Mouse (Mus musculus) spleen, postnatal 10 days (tissue): ENCODE results near the gene Sppl2b.
"Not testable (repeated sequence)": the region's sequence is repeated elsewhere in the genome, so short reads cannot be mapped to it uniquely, and the experiment has no call there.

Source experiments
- DNase-seq, 2 experiments: peaks; one replicate each; pipeline ENCODE4 v3.0.0; 2021 to 2022; ENCODE audit warnings: low spot score in 2 of 2

Sppl2b gene

GRCm38 (mm10) chr10:80854913-80855748, at the start of gene Sppl2b, which contains the start of gene Lsm7:
Sppl2b (plus strand) TSS chr10:80855275.
Lsm7 (minus strand) TSS chr10:80855209.
- DNase-seq: peak; percentile 98

GRCm38 (mm10) chr10:80805322-80805721, 49.8 kb upstream of the Sppl2b start:
- no peak for DNase-seq

- peak; percentile 88 to 93 for DNase-seq
These were observed 49.1 kb upstream of the Sppl2b start for GRCm38 (mm10) chr10:80805925-80806324.

GRCm38 (mm10) chr10:80806341-80807056, 48.6 kb upstream of the Sppl2b start:
- no peak for DNase-seq

GRCm38 (mm10) chr10:80807057-80807627, 47.9 kb upstream of the Sppl2b start:
- peak in 1 of 2 experiments; percentile 65 for DNase-seq

- no peak for DNase-seq
These were observed 46.7 kb upstream of the Sppl2b start for GRCm38 (mm10) chr10:80808099-80808984.

GRCm38 (mm10) chr10:80808985-80809632, 46.0 kb upstream of the Sppl2b start:
- DNase-seq: no peak

- no peak for DNase-seq
These were observed 45.0 kb upstream of the Sppl2b start for GRCm38 (mm10) chr10:80810084-80810483.

- DNase-seq: no peak
These were observed 42.6 kb upstream of the Sppl2b start for GRCm38 (mm10) chr10:80812391-80813041.

- no peak for DNase-seq
These were observed 41.7 kb upstream of the Sppl2b start, which contains the start of gene Jsrp1 for GRCm38 (mm10) chr10:80813366-80813765. Jsrp1 (minus strand) TSS chr10:80813498.

- no peak for DNase-seq
These were observed 40.3 kb upstream of the Sppl2b start for GRCm38 (mm10) chr10:80814800-80815199.

- not testable (repeated sequence) for DNase-seq
These were observed 38.8 kb upstream of the Sppl2b start for GRCm38 (mm10) chr10:80816303-80816702.

GRCm38 (mm10) chr10:80817164-80817563, 37.9 kb upstream of the Sppl2b start:
- DNase-seq: no peak

GRCm38 (mm10) chr10:80817955-80818354, 37.1 kb upstream of the Sppl2b start:
- DNase-seq: not testable (repeated sequence)

- peak; percentile 60 to 82 for DNase-seq
These were observed 36.3 kb upstream of the Sppl2b start for GRCm38 (mm10) chr10:80818599-80819281.

GRCm38 (mm10) chr10:80819406-80819805, 35.7 kb upstream of the Sppl2b start:
- DNase-seq: no peak

- peak in 1 of 2 experiments; percentile 66 for DNase-seq
These were observed 33.1 kb upstream of the Sppl2b start for GRCm38 (mm10) chr10:80821991-80822390.

- DNase-seq: no peak
These were observed 32.5 kb upstream of the Sppl2b start for GRCm38 (mm10) chr10:80822528-80822927.

GRCm38 (mm10) chr10:80823316-80823715, 31.8 kb upstream of the Sppl2b start:
- no peak for DNase-seq
